Comparison of ENCODE assay signal across 15 mouse cellular contexts in genomic region chr8:56094385-56094784, GRCm38 (mm10).
"Had no signal": no experiment of that assay in that cellular context is flagged by ENCODE, and none has a peak within 500 bp of the region (broad histone marks: within the 10 kb centered on the region; RNA-seq: fewer than 3 reads in every experiment).

No protein-coding gene starts in this region.

- ATAC-seq: inflammation-experienced regulatory T-cells, adult 6 months; intestine, postnatal 0 days; lung, postnatal 0 days; midbrain, embryonic 15.5 days had no signal

- H3K36me3 ChIP-seq: hindbrain, embryonic 15.5 days; limb, embryonic 10.5 days; midbrain, embryonic 15.5 days; neural tube, embryonic 12.5 days had no signal

- H3K9ac ChIP-seq: hindbrain, embryonic 15.5 days; liver, embryonic 14.5 days; midbrain, embryonic 15.5 days; neural tube, embryonic 12.5 days had no signal

- H3K27me3 ChIP-seq: hindbrain, embryonic 15.5 days; midbrain, embryonic 15.5 days; neural tube, embryonic 12.5 days had no signal

- H3K9me3 ChIP-seq: hindbrain, embryonic 15.5 days; limb, embryonic 10.5 days; midbrain, embryonic 15.5 days; neural tube, embryonic 12.5 days had no signal

- H3K27ac ChIP-seq: hindbrain, embryonic 15.5 days; layer of hippocampus, adult 2 months; limb, embryonic 10.5 days; liver, embryonic 14.5 days; midbrain, embryonic 15.5 days; neural tube, embryonic 12.5 days had no signal

- H3K4me3 ChIP-seq: hindbrain, embryonic 15.5 days; layer of hippocampus, adult 2 months; limb, embryonic 10.5 days; midbrain, embryonic 15.5 days; neural tube, embryonic 12.5 days had no signal

- H3K4me1 ChIP-seq: hindbrain, embryonic 15.5 days; limb, embryonic 10.5 days; midbrain, embryonic 15.5 days; neural tube, embryonic 12.5 days had no signal

- DNase-seq: lung, adult 2 months; lung, postnatal 36 days; right cerebral cortex, postnatal 4 days; spleen, adult 18-20 months; thymus, adult 18-20 months; thymus, postnatal 25 days had no signal

- H3K4me2 ChIP-seq: hindbrain, embryonic 15.5 days; midbrain, embryonic 15.5 days; neural tube, embryonic 12.5 days had no signal
